In the genomic region with DNA sequence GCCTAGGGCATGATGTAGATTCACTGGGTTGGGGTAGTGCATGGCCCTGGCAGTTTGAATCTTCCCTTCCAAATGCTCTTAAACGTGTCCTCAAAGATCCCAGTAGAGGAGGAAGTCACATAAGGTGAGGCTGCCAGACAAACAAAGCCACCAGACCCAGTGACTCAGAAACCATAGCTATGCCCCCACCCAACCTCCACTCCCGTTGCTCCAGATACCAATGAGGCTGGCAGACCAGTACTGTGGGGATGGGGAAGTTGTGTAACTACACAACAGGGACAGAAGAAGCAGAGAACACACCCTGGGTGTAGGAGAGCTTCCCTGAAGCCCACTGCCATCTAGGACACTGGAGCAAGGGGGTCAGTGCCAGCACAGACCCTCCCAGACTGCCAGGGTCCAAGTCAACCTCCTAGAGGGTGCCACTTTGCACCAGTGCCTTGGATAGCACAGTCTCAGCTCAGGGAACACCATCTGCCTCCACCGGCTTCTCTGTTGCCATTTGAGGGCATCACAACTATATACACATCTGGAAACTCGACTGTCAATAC, we compare ENCODE assay signal across 24 mouse cellular contexts.
A peak's percentile ranks its signal among the peaks of the same experiment; 100 is the strongest.
DNase-seq lines count a peak whose midpoint lies in the region; ATAC-seq lines count a peak whose summit lies in the region.
"Had no signal": no experiment of that assay in that cellular context is flagged by ENCODE, and none has a peak within 500 bp of the region (broad histone marks: within the 10 kb centered on the region; RNA-seq: fewer than 3 reads in every experiment).

No protein-coding gene starts in this region.

- no peak overlapping the region for H3K4me3 ChIP-seq in hindbrain, embryonic 10.5 days
- H3K4me3 ChIP-seq in hindbrain, embryonic 14.5 days (replicated peaks; ENCODE audit: low read length): no peak overlapping the region
- H3K4me3 ChIP-seq: embryonic facial prominence, embryonic 10.5 days; heart, adult 2 months; heart, embryonic 15.5 days; intestine, embryonic 15.5 days; layer of hippocampus, adult 2 months; liver, embryonic 13.5 days; lung, embryonic 15.5 days had no signal

- H3K4me2 ChIP-seq in hindbrain, embryonic 14.5 days (replicated peaks): no peak overlapping the region
- H3K4me2 ChIP-seq: heart, embryonic 15.5 days; intestine, embryonic 15.5 days; liver, embryonic 13.5 days; lung, embryonic 15.5 days had no signal

- no peaks in the 10 kb centered on the region for H3K9me3 ChIP-seq in hindbrain, embryonic 10.5 days
- H3K9me3 ChIP-seq in hindbrain, embryonic 14.5 days (ENCODE audit: control insufficient read depth, low read length): no peaks in the 10 kb centered on the region
- H3K9me3 ChIP-seq: embryonic facial prominence, embryonic 10.5 days; heart, embryonic 15.5 days; intestine, embryonic 15.5 days; liver, embryonic 13.5 days; lung, embryonic 15.5 days had no signal

- WGBS in hindbrain, embryonic 10.5 days: 87% methylated on average over 4 of the region's 4 CpGs
- 92% methylated on average over 4 of the region's 4 CpGs for WGBS in hindbrain, embryonic 14.5 days

- H3K4me1 ChIP-seq in hindbrain, embryonic 10.5 days (replicated peaks): peaks cover 62% of the 10 kb centered on the region
- peaks cover 24% of the 10 kb centered on the region for H3K4me1 ChIP-seq in hindbrain, embryonic 14.5 days (replicated peaks; ENCODE audit: control insufficient read depth, insufficient read depth, low read length)

- no peaks in the 10 kb centered on the region for H3K36me3 ChIP-seq in hindbrain, embryonic 10.5 days
- H3K36me3 ChIP-seq in hindbrain, embryonic 14.5 days (replicated peaks; ENCODE audit: control insufficient read depth, insufficient read depth): no peaks in the 10 kb centered on the region
- H3K36me3 ChIP-seq: embryonic facial prominence, embryonic 10.5 days; heart, embryonic 15.5 days; intestine, embryonic 15.5 days; liver, embryonic 13.5 days; lung, embryonic 15.5 days had no signal

- peak overlapping the region; percentile 30 for H3K27ac ChIP-seq in hindbrain, embryonic 10.5 days
- no peak overlapping the region for H3K27ac ChIP-seq in hindbrain, embryonic 14.5 days
- H3K27ac ChIP-seq: embryonic facial prominence, embryonic 10.5 days; heart, adult 2 months; heart, embryonic 15.5 days; intestine, embryonic 15.5 days; layer of hippocampus, adult 2 months; liver, embryonic 13.5 days; lung, embryonic 15.5 days had no signal

- DNase-seq in hindbrain, embryonic 10.5 days (ENCODE audit: low spot score): no peak
- no peak for DNase-seq in hindbrain, embryonic 14.5 days (ENCODE audit: low spot score)
- peak; percentile 5 for DNase-seq in thymus, postnatal 4 days
- DNase-seq in thymus, postnatal 10 days (ENCODE audit: low spot score in 2 of 2): no peak
- no peak for DNase-seq in left cerebral cortex, adult 8-10 months (ENCODE audit: low spot score in 2 of 2)
- DNase-seq: adrenal gland, postnatal 25 days; cerebellum, adult 9-10 months; gastrocnemius, postnatal 14 days; heart, adult 2 months; heart, postnatal 36 days; kidney, adult 9 months; kidney, postnatal 25 days; liver, embryonic 13.5 days; right cerebral cortex, postnatal 25 days; spleen, adult 18-20 months had no signal

- ATAC-seq in hindbrain, embryonic 14.5 days (ENCODE audit: low FRiP score): no peak
- peak; percentile 63 for ATAC-seq in granulocyte monocyte progenitor cell, adult 5-6 weeks (replicated peaks; ENCODE audit: poor library complexity, severe bottlenecking)
- ATAC-seq in monocyte, adult 5-6 weeks (replicated peaks; ENCODE audit: insufficient number of reproducible peaks, low FRiP score, low TSS enrichment, poor library complexity, severe bottlenecking): 0 out of 2 replicates have a peak, but pooled peaks have one; percentile 24
- no peak for ATAC-seq in erythroblast, adult 5-6 weeks (replicated peaks; ENCODE audit: low FRiP score, poor library complexity, severe bottlenecking)
- ATAC-seq: hindbrain, embryonic 16.5 days; intestine, embryonic 15.5 days had no signal

- H3K9ac ChIP-seq in hindbrain, embryonic 14.5 days: no peak overlapping the region
- H3K9ac ChIP-seq: heart, embryonic 15.5 days; intestine, embryonic 15.5 days; liver, embryonic 13.5 days; lung, embryonic 15.5 days had no signal

- H3K27me3 ChIP-seq in hindbrain, embryonic 10.5 days (ENCODE audit: insufficient read depth, poor library complexity, severe bottlenecking): peaks cover 63% of the 10 kb centered on the region
- no peaks in the 10 kb centered on the region for H3K27me3 ChIP-seq in hindbrain, embryonic 14.5 days (ENCODE audit: control insufficient read depth, insufficient read depth, low read length)
- H3K27me3 ChIP-seq: heart, embryonic 15.5 days; lung, embryonic 15.5 days had no signal

Comparison
In these comparisons a context has a peak if more than half of its experiments do, and no peak if none do; other contexts are left out.
1. ATAC-seq: peak in granulocyte monocyte progenitor cell, adult 5-6 weeks (single experiment) and monocyte, adult 5-6 weeks (single experiment); none in hindbrain, embryonic 14.5 days (single experiment) and erythroblast, adult 5-6 weeks (single experiment).